Mouse (Mus musculus) liver, adult 10 weeks (tissue): Measurements from ENCODE around the gene Map1b. TPM values are rescaled to one million over a fixed set of nuclear protein-coding genes. Genes with fewer than 3 reads are reported as not detected.

Experiments
- polyA plus RNA-seq: library from polyadenylated mRNA; stranded (reverse); fragments of 350-450 nt; fragmentation: Illumina TruSeq; extraction: RNeasy Lipid Tissue Mini Kit (QIAGEN cat#74804); gene quantifications from one replicate; pipeline ENCODE4 v1.2.3, GENCODE M21; 2014; ENCODE audit warnings: low read depth, low replicate concordance

Map1b gene
- 0.16 TPM for polyA plus RNA-seq

GRCm38 (mm10) chr13:99516448-99516881 lies at the start of gene Map1b:
Gene Map1b, minus strand, starts transcription at chr13:99516540.

Other genes starting within 250 kb of the Map1b start
- 37.8 TPM for gene Ptcd2, start 171.8 kb downstream of the Map1b start, polyA plus RNA-seq
- 59.9 TPM for gene Mrps27, start 171.8 kb downstream of the Map1b start, polyA plus RNA-seq